Mouse (Mus musculus) embryonic fibroblast, embryonic 13.5 days (primary cell): ENCODE data around the gene Mtif2.

Source experiments
- CTCF ChIP-seq: IDR thresholded peaks from 2 replicates; pipeline ENCODE4 v1.5.1; 2011; ENCODE audit warnings: mild to moderate bottlenecking, control low read depth, low read length, moderate library complexity, borderline replicate concordance; ENCODE audit not compliant: insufficient read depth
- POLR2A ChIP-seq: IDR thresholded peaks from 2 replicates; pipeline ENCODE4 v1.6.1; 2011; ENCODE audit warnings: low read depth, mild to moderate bottlenecking, control low read depth, low read length, moderate library complexity

DNA sequence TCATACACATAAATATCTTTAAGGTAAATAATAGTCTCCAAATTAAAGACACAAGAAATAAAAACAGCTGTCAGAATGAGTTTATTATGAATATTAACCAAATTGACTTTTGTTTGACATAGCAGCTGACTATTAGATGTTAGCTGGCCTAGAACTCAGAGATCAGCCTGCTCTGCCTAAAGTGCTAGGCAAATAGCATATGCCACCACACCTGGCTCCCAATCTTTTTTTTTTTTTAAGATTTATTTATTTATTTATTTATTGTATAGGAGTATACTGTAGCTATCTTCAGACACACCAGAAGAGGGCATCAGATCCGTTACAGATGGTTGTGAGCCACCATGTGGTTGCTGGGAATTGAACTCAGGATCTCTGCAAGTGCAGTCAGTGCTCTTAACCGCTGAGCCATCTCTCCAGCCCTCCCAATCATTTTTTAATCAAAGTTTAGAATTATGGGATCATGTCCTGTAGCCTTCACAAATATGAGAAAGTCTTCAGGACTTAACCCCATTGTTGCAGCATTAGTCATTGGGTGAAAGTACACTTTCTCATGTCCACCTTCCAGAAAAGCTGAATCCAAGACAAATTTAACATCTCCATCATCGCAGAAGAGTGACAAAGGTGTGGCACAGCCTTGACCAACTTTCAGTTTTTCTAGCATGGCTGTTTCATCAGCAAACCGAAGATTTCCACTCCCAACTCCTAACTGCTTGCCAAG lies 13.2 kb upstream of the Mtif2 start:
- TF ChIP-seq CTCF = no peak
- no peak for TF ChIP-seq POLR2A
